Mouse (Mus musculus) cerebellum, adult 2 months (tissue): Measurements from ENCODE around the gene 2310057M21Rik. TPM values are rescaled to one million over a fixed set of nuclear protein-coding genes. Genes with fewer than 3 reads are reported as not detected.

Experiments used
- DNase-seq, 2 experiments: peaks; one replicate each; pipeline ENCODE4 v3.0.0; 2021
- H3K27ac ChIP-seq: fragments of 200-500 bp; 2 replicates; pipeline ENCODE4 v1.5.1; 2012; ENCODE audit warnings: low read length, control low read depth, inconsistent platforms; ENCODE audit not compliant: insufficient read depth
- H3K27me3 ChIP-seq: fragments of 200-500 bp; 2 replicates; pipeline ENCODE4 v1.6.1; 2012; ENCODE audit warnings: inconsistent platforms, mild to moderate bottlenecking, low read length, moderate library complexity; ENCODE audit not compliant: control insufficient read depth, insufficient read depth
- H3K4me1 ChIP-seq: fragments of 200-500 bp; 2 replicates; pipeline ENCODE4 v1.6.1; 2011; ENCODE audit warnings: low read length; ENCODE audit not compliant: control insufficient read depth, insufficient read depth
- H3K4me3 ChIP-seq: fragments of 200-500 bp; replicated peaks from 2 replicates; pipeline ENCODE3; 2011; ENCODE audit warnings: mild to moderate bottlenecking, low read depth, low read length, control low read depth; ENCODE audit not compliant: insufficient read depth
- CTCF ChIP-seq: fragments of 200-500 bp; IDR thresholded peaks from 2 replicates; pipeline ENCODE4 v1.5.1; 2011; ENCODE audit warnings: low read depth, mild to moderate bottlenecking, control low read depth, low read length, moderate library complexity, borderline replicate concordance; ENCODE audit not compliant: insufficient read depth
- POLR2A ChIP-seq: fragments of 200-500 bp; IDR thresholded peaks from 2 replicates; pipeline ENCODE4 v1.6.1; 2011; ENCODE audit warnings: low read length, control low read depth, borderline replicate concordance; ENCODE audit not compliant: insufficient read depth
- WGBS: fragments of 180-500 bp; shearing (Covaris S2); methylation state at CpG from one replicate; pipeline ENCODE4 v1.1.7; 2018; 5-methylcytosine and 5-hydroxymethylcytosine counted together
- polyA plus RNA-seq: library from polyadenylated mRNA; depleted of rRNA; stranded (reverse); fragments of >200 nt; gene quantifications from 2 replicates; pipeline ENCODE4 v1.2.3, GENCODE M21; 2012

The 2310057M21Rik gene
- polyA plus RNA-seq, 1 experiment, result 16.3 TPM

DNA sequence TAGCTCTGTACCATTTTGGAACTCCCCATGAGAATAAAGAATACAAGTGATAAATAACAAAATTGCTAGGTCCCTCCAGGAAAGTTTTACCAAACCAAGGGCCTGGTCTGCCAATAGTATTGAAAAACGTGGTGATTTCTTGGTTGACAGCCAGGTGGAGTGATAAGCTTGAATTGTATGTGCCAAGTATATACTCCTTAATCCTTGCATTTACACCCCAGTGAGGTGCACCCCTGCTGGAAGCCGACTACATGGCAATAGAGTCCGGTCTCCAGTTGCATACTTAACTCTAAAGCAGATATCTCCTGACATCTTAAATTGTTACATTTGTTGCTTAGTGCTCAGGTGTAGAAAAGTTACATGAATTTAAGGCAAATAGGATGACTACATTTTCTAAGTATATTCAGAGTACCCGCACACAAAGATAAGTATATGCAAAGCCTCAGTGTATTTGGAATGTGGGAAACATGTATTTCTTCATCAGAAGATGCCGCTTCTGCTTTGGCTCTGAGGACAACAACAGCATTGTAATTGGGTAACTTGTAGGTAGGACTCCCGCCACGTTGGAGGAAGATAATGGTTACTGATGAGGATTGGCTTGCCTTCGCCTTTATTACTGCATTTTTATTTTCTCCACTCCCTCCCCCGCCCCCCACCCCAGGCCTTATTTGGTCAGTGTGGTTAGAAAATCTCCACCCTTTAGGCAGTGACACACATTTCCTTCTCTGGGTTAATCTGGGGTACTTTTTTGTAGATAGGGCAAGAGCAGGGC is 9.5 kb upstream of the 2310057M21Rik start:
- no peaks in the 10 kb centered on the region for H3K4me1 ChIP-seq
- TF ChIP-seq POLR2A, result no peak
- no peak for TF ChIP-seq CTCF
- DNase-seq, result no peak
- H3K27ac ChIP-seq, result no peak overlapping the region
- H3K27me3 ChIP-seq, result no peaks in the 10 kb centered on the region
- WGBS, result 69% methylated on average over 9 of the region's 9 CpGs
- H3K4me3 ChIP-seq, result peak overlapping the region; percentile 47

DNA sequence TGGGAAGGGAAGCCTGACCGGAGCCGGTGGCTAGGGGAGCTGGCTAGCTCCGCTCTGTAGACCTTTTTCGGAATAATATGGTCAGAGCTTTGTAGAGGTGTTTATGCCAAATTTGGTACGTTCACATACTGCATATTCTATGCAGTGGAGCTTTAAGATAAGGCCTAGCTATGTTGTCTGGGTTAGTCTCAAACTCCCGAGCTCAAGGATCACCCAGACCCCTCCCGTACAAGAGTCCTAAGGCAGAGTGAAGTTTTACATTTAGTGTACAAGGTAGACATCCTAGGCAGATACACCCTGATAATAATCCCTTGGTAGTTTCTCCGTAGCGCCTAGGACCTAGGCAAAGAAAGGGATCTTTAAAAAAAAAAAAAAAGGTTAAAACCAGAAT is 8.9 kb upstream of the 2310057M21Rik start:
- peak overlapping the region; percentile 90 for H3K27ac ChIP-seq
- no peaks in the 10 kb centered on the region for H3K27me3 ChIP-seq
- TF ChIP-seq POLR2A (no peak), CTCF (no peak)
- WGBS, result 4% methylated on average over 9 of the region's 9 CpGs
- H3K4me3 ChIP-seq, result peak overlapping the region; percentile 66
- H3K4me1 ChIP-seq, result no peaks in the 10 kb centered on the region
- DNase-seq, result no peak

DNA sequence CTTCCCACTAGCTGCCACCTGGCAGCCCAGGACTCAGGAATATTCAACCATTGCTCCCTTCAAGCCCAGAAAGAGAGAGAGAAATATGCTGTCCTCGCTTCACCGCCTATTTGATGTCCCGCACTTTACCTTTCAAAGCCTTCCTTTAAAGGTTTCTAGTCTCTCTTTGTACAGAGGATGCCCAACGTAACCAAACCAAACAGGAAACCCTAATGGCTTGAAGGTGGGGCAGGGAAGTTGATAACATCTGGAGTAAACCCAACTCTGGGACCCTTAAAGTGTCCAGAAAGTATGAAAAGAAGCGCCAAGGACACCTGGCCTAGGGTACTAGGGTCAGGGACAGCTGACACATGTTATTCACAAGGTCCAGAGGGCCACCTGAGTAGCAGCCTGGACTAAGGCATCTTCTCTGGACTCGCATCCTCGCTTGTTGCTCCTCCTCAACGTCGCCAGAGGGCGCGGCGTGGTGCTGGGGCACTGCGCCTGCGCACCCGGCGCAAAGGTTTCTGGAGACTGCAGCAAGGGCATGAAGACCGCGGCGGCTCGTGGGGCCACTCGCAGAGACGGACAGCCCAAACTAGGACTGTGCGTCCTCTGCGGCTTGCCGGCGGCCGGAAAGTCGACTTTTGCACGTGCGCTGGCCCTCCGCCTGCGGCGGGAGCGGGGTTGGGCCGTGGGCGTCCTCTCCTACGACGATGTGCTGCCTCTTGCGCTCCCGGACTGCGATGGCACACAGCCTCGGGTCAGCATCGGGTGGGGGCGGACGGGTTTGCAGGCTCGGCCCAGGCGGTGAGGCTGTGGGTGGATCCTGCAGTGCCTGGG is 8.3 kb upstream of the 2310057M21Rik start, which contains the start of gene Pstk:
Gene Pstk, plus strand, starts transcription at position 494 of the 822 bp plus-strand sequence.
- peak; percentile 94 to 95 for DNase-seq
- Histone ChIP-seq H3K27me3 (no peaks in the 10 kb centered on the region), H3K4me1 (no peaks in the 10 kb centered on the region), H3K4me3 (peak within 1 kb of the TSS; percentile 66), H3K27ac (peak within 1 kb of the TSS; percentile 90)
- 6% methylated on average over 47 of the region's 47 CpGs for WGBS
- TF ChIP-seq CTCF (peak; percentile 92), POLR2A (peak; percentile 95)

DNA sequence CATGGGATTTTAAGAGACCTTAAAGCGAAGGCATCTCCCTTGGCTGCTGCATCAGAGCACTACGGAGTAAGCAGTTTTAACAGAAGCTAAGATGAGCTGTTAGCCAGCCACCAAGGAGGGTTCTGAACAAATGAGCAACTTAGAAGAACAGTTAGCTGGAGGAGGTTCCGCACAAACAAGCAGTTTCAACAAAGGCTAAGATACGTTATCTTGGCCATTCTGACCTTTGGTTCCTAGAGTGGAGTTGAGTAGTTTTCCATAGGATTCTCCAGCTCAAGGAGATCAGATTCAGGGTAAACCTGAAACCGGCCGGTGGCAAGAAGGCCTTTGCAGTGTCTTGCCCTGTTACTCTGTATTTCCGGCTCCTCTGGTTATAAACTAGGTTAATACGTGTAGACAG is 1.6 kb upstream of the 2310057M21Rik start:
- DNase-seq, result no peak
- no peaks in the 10 kb centered on the region for H3K4me1 ChIP-seq
- H3K27ac ChIP-seq, result no peak overlapping the region
- no peaks in the 10 kb centered on the region for H3K27me3 ChIP-seq
- no peak for TF ChIP-seq POLR2A
- no peak for TF ChIP-seq CTCF
- no peak overlapping the region for H3K4me3 ChIP-seq
- WGBS, result 95% methylated on average over 8 of the region's 8 CpGs

DNA sequence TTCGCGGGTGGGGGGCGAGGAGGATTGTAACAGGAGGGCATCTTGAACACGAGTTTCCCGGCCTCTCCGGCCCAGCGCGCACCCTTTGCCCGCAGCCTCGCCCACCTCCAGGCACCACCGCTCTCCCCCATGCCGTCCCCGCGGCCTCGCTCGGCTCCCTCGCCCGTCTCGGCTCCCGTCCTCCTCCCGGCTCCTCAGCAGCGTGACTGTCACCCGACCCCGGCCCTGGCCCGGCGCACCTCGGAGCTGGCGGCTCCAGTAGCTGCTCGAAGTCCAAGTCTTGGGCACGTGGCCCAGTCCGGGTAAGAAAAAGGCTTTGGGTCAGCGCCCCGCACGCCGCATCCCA is 317 bp downstream of the 2310057M21Rik start:
- H3K27me3 ChIP-seq, result no peaks in the 10 kb centered on the region

DNA sequence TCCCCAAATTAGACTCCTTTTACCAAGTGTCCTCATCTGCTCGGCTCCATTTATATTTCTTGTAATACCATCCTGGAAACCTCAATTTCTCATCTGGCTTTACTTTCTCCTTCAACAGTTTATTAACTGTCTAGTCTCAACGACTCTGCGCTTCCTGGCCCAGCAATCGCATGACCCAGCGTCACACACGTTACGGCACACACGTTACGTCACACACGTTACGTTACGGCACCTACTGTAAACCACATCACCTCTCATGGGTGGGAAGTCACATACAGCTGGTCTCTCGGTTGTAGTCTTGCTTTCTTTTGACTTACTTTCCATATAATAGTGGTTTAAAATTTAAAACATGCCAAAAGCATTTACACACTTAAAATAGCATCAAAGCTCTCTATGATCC is 6.5 kb downstream of the 2310057M21Rik start:
- Histone ChIP-seq H3K4me1 (no peaks in the 10 kb centered on the region), H3K27ac (no peak overlapping the region), H3K27me3 (no peaks in the 10 kb centered on the region), H3K4me3 (no peak overlapping the region)
- 95% methylated on average over 13 of the region's 13 CpGs for WGBS
- DNase-seq, result no peak
- TF ChIP-seq POLR2A (no peak), CTCF (no peak)

More for the DNA sequence above, 317 bp downstream of the 2310057M21Rik start:
- no peak for DNase-seq
- WGBS, result under 1% methylated on average over 35 of the region's 35 CpGs
- Histone ChIP-seq H3K4me1 (no peaks in the 10 kb centered on the region), H3K4me3 (peak overlapping the region; percentile 80), H3K27ac (peak overlapping the region; percentile 0; the same call in 1 of the 2 replicates)
- TF ChIP-seq POLR2A (no peak), CTCF (no peak)

DNA sequence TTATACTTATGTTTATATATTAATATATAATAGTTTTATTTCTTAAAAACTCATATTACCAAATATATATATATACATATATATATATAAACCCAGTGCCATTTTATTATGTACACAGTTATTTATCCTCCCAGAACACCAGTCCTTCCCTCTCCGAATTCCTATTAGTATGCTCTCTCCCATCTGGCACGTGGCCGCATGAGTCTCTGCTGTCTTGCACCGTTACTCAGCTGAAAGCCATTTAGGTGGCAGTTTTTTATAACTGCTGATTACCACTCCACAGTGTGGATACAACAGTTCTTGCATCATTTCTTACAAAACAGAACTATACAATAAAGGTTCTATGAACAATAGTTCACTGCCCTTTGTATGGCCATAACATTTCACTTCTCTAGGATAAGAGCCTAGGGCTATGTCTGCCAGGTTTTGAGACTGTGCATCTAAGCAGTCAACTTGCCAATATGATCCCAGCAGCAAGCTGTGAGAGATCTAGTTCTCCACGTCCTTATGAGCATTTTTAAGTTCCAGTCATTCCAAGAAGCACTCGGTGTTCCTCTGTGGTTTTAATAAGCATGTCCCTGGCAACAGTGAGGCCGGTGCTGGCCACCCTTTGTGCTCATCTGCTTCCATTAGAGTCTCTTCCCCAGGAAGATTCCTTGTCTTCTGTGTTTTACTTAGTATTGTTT is 16.6 kb downstream of the 2310057M21Rik start:
- no peak overlapping the region for H3K4me3 ChIP-seq
- peak in 1 of 2 experiments; percentile 26 for DNase-seq
- 7% methylated on average over 7 of the region's 7 CpGs for WGBS
- TF ChIP-seq CTCF (no peak), POLR2A (no peak)
- H3K4me1 ChIP-seq, result peaks cover 8% of the 10 kb centered on the region
- H3K27me3 ChIP-seq, result no peaks in the 10 kb centered on the region
- no peak overlapping the region; the same call in 1 of the 2 replicates for H3K27ac ChIP-seq
